Mouse (Mus musculus) liver, embryonic 11.5 days (tissue): ENCODE results near the gene Astn2. TPM values are rescaled to one million over a fixed set of nuclear protein-coding genes. Genes with fewer than 3 reads are reported as not detected.

Experiments
- ATAC-seq: fragments of 200-750 bp; cut with Nextera tagmentation; replicated peaks from 2 replicates; pipeline ENCODE4 v1.8.0; 2017; ENCODE audit warnings: moderate number of reproducible peaks, mild to moderate bottlenecking, moderate TSS enrichment, moderate library complexity; ENCODE audit not compliant: low FRiP score
- DNase-seq: peaks from one replicate; pipeline ENCODE4 v3.0.0-alpha.2; 2017; ENCODE audit warnings: low spot score
- H3K27ac ChIP-seq: fragments of 300-500 bp; sonication (generic); 2 replicates; pipeline ENCODE4 v1.5.1; 2014; ENCODE audit warnings: mild to moderate bottlenecking, low read depth, low read length, control low read depth
- H3K27me3 ChIP-seq: fragments of 300-500 bp; sonication (generic); replicated peaks from 2 replicates; pipeline ENCODE4 v1.6.1; 2014; ENCODE audit warnings: low read length, mixed read lengths; ENCODE audit not compliant: control insufficient read depth, insufficient read depth
- H3K36me3 ChIP-seq: fragments of 300-500 bp; sonication (generic); 2 replicates; pipeline ENCODE4 v1.6.1; 2014; ENCODE audit warnings: mild to moderate bottlenecking, low read length, moderate library complexity, mixed read lengths; ENCODE audit not compliant: control insufficient read depth, insufficient read depth
- H3K4me1 ChIP-seq: fragments of 300-500 bp; sonication (generic); replicated peaks from 2 replicates; pipeline ENCODE4 v1.6.1; 2014; ENCODE audit warnings: low read length, mixed read lengths; ENCODE audit not compliant: control insufficient read depth, insufficient read depth
- H3K4me2 ChIP-seq: fragments of 300-500 bp; sonication (generic); 2 replicates; pipeline ENCODE4 v1.6.1; 2014; ENCODE audit warnings: mild to moderate bottlenecking, control low read depth, moderate library complexity
- H3K4me3 ChIP-seq: fragments of 300-500 bp; sonication (generic); 2 replicates; pipeline ENCODE4 v1.5.1; 2014; ENCODE audit warnings: low read depth, low read length, control low read depth
- H3K9ac ChIP-seq: fragments of 300-500 bp; sonication (generic); 2 replicates; pipeline ENCODE4 v1.6.1; 2014; ENCODE audit warnings: low read depth, low read length, control low read depth
- H3K9me3 ChIP-seq: fragments of 300-500 bp; sonication (generic); 2 replicates; pipeline ENCODE4 v1.6.1; 2016; ENCODE audit warnings: low read length, inconsistent platforms, mixed read lengths; ENCODE audit not compliant: control insufficient read depth
- WGBS: fragments of 180-500 bp; shearing (Covaris S2); extraction: QIAGEN DNeasy Blood & Tissue Kit; methylation state at CpG from one replicate; pipeline ENCODE4 v1.1.7; 2014; 5-methylcytosine and 5-hydroxymethylcytosine counted together
- polyA plus RNA-seq: library from polyadenylated mRNA; unstranded; fragments of >200 nt; fragmentation: Nextera tagmentation; extraction: Ambion mirVana; gene quantifications from 2 replicates; pipeline ENCODE4 v1.2.1, GENCODE M21; 2014

Astn2 gene
- polyA plus RNA-seq, 1 experiment from 2014 or later = 0.05 TPM

DNA sequence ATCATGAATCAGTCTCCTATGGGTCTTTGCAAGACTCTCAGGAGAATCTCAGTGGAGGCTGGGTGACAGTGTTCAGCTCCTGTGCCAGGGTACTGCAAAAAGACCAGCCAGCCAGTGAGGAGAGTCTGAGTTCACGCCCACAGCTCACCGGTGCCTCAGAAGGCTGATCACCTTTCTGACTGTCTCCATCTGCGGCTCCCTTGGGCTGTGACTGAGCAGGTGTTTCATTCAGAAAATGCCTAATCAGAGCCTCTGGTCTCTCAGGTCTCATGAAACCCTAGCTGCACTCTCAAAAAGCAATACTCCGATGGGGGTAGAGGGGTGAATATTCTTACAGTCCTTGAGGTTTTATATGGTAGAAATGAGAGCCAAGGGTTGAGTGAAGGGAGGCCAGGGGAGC, 640.1 kb downstream of the Astn2 start:
- WGBS = 78% methylated on average over 4 of the region's 4 CpGs
- ATAC-seq (no peak), DNase-seq (no peak)
- no peaks in the 10 kb centered on the region for H3K27me3 ChIP-seq
- H3K27ac ChIP-seq = no peak overlapping the region
- no peak overlapping the region for H3K4me2 ChIP-seq
- H3K4me1 ChIP-seq = no peaks in the 10 kb centered on the region
- no peak overlapping the region for H3K4me3 ChIP-seq
- no peaks in the 10 kb centered on the region for H3K36me3 ChIP-seq
- no peak overlapping the region for H3K9ac ChIP-seq
- no peaks in the 10 kb centered on the region for H3K9me3 ChIP-seq

DNA sequence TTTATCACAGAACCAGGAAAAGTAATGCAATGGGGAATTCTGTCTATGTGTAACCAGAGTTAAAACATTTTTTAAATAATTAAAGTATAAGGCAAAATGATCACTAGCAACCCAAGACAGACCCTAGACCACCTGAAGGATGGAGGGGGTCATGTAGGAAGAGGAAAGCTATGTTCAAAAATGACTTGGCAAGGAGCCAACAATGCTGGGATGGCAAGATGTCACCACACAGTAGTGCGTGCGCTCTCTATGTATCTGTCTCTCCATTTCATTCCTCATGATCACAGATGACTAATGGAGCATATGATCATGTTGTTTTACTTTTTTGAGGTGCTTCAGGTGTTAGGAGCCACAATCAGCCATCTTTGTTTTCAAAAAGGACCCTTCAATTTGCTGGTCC, 640.6 kb downstream of the Astn2 start:
- WGBS = 87% methylated on average over 2 of the region's 2 CpGs
- no peak for ATAC-seq
- no peak overlapping the region for H3K27ac ChIP-seq

DNA sequence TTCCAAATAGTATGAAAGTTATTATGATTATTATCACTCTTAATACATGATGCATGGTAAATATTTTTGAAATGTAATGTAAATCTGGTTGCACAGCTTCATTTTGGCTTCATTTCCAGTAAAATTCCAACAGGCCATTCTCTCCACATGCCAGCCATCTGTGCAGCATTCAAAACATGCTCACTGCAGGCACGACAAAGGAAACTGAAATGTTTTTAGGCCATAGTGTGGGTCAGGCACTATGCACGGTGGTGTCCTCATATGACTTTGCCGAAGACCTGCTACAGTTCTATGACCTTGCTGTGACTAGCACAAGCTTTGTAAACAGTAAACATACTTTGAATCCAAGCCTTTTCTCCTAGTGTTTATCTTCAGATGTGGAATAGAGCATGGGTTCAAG, 642.3 kb downstream of the Astn2 start:
- ATAC-seq (no peak), DNase-seq (no peak)
- H3K4me3 ChIP-seq = no peak overlapping the region

More for the DNA sequence above, 640.6 kb downstream of the Astn2 start:
- no peaks in the 10 kb centered on the region for H3K27me3 ChIP-seq
- no peak for DNase-seq
- H3K4me1 ChIP-seq = no peaks in the 10 kb centered on the region
- H3K9me3 ChIP-seq = no peaks in the 10 kb centered on the region
- H3K9ac ChIP-seq = no peak overlapping the region
- H3K36me3 ChIP-seq = no peaks in the 10 kb centered on the region
- H3K4me3 ChIP-seq = no peak overlapping the region
- no peak overlapping the region for H3K4me2 ChIP-seq

DNA sequence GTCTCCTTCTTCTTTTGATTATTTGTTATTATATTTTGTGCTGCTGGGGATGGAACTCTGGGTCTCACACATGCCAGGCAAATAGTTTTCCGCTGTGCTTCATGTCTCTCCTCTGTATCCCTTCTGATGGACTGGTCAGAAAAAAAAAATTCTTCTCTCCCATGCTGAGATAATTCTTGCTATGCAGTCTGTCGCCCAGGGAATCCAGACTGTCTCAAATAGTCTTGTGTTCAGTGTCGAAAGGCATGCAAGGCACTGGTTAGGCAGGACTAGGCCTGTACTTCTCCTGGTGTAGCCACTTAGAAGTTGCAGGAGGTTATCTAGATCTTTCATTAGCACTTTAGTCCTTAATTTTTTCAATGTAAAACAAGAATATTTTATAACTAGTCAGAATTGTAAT, 642.8 kb downstream of the Astn2 start:
- WGBS = 72% methylated on average over 3 of the region's 3 CpGs
- DNase-seq = no peak
- Histone ChIP-seq H3K27ac (no peak overlapping the region), H3K4me2 (no peak overlapping the region), H3K9ac (no peak overlapping the region), H3K36me3 (no peaks in the 10 kb centered on the region), H3K4me3 (no peak overlapping the region), H3K9me3 (no peaks in the 10 kb centered on the region), H3K4me1 (no peaks in the 10 kb centered on the region), H3K27me3 (no peaks in the 10 kb centered on the region)
- no peak for ATAC-seq

More for the DNA sequence above, 642.3 kb downstream of the Astn2 start:
- Histone ChIP-seq H3K27ac (no peak overlapping the region), H3K9me3 (no peaks in the 10 kb centered on the region), H3K9ac (no peak overlapping the region), H3K27me3 (no peaks in the 10 kb centered on the region), H3K4me2 (no peak overlapping the region), H3K36me3 (no peaks in the 10 kb centered on the region), H3K4me1 (no peaks in the 10 kb centered on the region)
- 85% methylated on average over 3 of the region's 3 CpGs for WGBS

DNA sequence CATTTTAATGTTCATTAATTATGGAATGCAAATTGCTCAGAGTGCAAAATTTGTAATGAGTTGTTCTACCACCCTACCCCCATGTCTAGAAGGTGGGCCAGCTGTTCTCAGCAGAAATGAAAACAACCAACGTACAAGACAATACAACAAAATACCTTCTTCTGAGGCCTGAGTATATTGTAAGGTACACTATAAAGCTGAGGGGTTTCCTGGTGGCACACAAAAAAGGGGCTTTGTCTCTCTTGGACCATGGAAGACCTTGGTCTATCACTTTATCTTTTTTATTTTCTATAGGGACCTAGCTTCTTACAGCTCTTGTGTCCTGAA, 645.6 kb downstream of the Astn2 start:
- Histone ChIP-seq H3K9ac (no peak overlapping the region), H3K27me3 (no peaks in the 10 kb centered on the region), H3K4me1 (no peaks in the 10 kb centered on the region), H3K4me2 (no peak overlapping the region), H3K36me3 (no peaks in the 10 kb centered on the region), H3K27ac (no peak overlapping the region), H3K4me3 (no peak overlapping the region), H3K9me3 (no peaks in the 10 kb centered on the region)
- 91% methylated on average over 1 of the region's 1 CpGs for WGBS
- DNase-seq = no peak
- no peak for ATAC-seq

DNA sequence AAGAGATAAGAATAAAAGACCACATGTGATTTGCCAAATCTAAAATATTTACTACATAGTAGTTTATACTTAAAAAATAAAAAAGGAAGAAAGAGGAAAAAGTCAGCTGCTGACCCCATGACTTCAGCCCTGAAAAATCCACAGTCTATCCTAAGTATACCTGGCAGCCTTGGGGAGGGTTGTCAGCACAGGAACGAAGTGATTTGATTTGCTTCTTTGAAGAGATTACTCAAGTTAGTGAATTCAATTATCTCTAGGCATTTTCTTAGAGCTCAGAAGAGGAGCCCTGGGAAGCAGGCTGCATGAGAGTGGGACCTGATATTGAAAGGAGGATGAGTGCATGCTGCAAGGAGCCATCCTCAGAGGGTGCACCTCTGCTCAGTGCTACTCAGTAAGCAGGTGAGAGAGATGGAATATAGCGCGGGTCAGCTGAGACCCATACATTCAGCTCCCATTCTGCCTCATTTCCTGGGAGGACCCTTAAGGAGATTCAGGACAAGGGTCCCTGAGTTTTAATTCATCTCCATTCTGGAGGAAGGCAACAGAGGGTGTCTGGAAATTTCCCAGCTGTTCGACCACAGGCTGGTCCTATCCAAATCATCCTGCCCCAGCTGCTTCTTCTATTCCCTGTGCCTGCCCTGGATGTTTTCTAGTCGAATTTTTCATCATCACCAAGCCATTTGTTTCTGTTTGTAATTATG, 646.1 kb downstream of the Astn2 start:
- DNase-seq (no peak), ATAC-seq (no peak)
- Histone ChIP-seq H3K4me3 (no peak overlapping the region), H3K27me3 (no peaks in the 10 kb centered on the region), H3K9me3 (no peaks in the 10 kb centered on the region), H3K9ac (no peak overlapping the region), H3K36me3 (no peaks in the 10 kb centered on the region), H3K27ac (no peak overlapping the region), H3K4me1 (no peaks in the 10 kb centered on the region), H3K4me2 (no peak overlapping the region)
- WGBS = 59% methylated on average over 5 of the region's 5 CpGs

DNA sequence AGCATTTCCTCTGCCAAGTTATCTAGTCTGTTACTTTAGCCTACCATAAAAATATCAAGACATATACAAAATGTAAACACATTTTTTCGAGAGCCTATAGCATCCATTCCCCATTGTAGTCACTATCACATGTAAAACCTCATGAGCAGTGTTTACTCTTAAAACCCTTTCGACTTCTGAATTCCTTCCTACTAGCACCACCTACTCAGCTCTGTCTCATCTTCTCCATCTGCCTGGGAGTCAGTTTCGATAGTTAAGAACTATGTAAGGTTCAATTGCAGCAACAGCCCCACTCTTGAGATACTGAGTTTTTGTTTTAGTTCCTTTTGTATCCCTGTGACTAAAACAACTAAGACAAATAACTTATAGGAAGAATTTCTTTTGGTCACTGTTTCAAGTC, 651.5 kb downstream of the Astn2 start:
- Histone ChIP-seq H3K27ac (no peak overlapping the region), H3K4me1 (no peaks in the 10 kb centered on the region), H3K27me3 (no peaks in the 10 kb centered on the region), H3K9ac (no peak overlapping the region), H3K4me3 (no peak overlapping the region), H3K9me3 (no peaks in the 10 kb centered on the region), H3K36me3 (no peaks in the 10 kb centered on the region), H3K4me2 (no peak overlapping the region)
- WGBS = 67% methylated on average over 3 of the region's 3 CpGs
- ATAC-seq (no peak), DNase-seq (no peak)

DNA sequence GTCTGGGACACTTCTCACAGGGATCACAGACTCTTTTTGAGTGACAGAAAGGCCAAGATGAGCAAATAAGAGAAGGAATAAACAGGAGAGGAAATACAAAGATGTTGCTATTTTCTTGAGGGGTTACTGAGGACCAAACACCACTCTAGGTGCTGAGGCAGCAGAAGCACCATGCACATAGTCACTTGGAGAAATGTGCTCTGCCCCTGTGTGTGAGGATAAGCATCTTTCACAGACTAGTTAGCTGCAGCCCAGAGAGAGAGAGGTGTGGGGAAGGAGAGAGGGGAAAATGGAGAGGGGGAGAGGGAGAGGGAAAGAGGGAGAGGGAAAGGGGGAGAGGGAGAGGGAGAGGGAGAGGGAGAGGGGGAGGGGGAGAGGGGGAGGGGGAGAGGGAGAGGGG, 659.6 kb downstream of the Astn2 start:
- Histone ChIP-seq H3K4me1 (no peaks in the 10 kb centered on the region), H3K27me3 (no peaks in the 10 kb centered on the region), H3K9me3 (no peaks in the 10 kb centered on the region), H3K4me2 (no peak overlapping the region), H3K9ac (no peak overlapping the region), H3K4me3 (no peak overlapping the region), H3K36me3 (no peaks in the 10 kb centered on the region), H3K27ac (no peak overlapping the region)
- ATAC-seq (no peak), DNase-seq (no peak)

DNA sequence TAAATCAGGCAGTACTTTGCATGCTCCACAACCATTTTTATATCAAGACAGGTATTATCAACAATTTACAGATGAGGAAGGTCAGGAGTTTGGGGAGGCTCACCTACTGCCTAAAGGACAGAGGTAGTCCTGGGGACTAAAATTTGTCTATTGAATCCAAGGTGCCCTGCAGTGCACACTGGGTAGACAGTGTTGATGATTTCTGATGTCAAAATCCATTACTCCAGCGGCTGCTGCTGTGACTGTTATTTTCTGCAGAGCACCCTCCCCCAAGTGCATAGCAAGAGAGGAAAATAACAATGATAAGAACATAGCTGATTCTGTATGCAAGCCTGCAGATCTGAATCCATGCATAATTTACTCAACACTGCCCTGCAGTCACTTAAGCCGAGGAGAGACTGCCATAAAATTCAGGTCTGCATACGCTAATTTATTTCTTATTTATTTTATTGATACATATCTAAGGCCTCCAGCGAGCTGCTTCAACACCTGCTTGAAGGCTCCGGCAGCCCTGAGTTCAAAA, 660.3 kb downstream of the Astn2 start:
- no peak overlapping the region for H3K9ac ChIP-seq
- H3K27ac ChIP-seq = no peak overlapping the region
- no peak for DNase-seq
- no peak overlapping the region for H3K4me3 ChIP-seq
- H3K9me3 ChIP-seq = no peaks in the 10 kb centered on the region
- no peaks in the 10 kb centered on the region for H3K36me3 ChIP-seq
- H3K4me1 ChIP-seq = no peaks in the 10 kb centered on the region
- no peak overlapping the region for H3K4me2 ChIP-seq
- no peak for ATAC-seq
- WGBS = 64% methylated on average over 5 of the region's 5 CpGs
- no peaks in the 10 kb centered on the region for H3K27me3 ChIP-seq
